Mouse (Mus musculus): ENCODE measurements around the gene Brsk2. TPM values are rescaled to one million over a fixed set of nuclear protein-coding genes. Genes with fewer than 3 reads are reported as not detected.
A peak's percentile ranks its signal among the peaks of the same experiment; 100 is the strongest.

Gene Brsk2
- polyA plus RNA-seq, 1 experiment from 2014 or later: 0.22 TPM

DNA sequence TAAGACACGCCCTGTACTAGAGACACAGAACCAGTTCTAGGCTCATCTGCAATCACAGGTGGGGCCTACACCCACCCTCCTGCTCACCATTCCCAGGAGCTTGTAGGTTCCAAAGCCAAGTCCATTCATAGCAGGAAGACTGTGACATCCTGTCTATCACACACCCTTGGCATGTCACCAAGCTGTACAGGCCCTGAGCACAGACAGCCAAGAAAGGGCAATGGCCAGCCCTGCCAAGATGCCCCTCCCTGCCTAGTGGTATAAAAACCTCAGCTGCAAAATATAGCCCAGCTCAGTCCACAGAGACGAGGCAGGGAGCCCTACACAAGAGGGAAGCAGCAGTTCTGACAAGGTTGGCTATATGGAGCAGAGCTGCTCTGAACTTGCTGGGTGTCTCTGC, 84.6 kb downstream of the Brsk2 start:
- H3K4me1 ChIP-seq (replicated peaks): peaks cover 19% of the 10 kb centered on the region; the same call in 1 of the 2 replicates
- H3K9me3 ChIP-seq (replicated peaks): no peaks in the 10 kb centered on the region
- WGBS (ENCODE audit: insufficient replicate concordance): 63% methylated on average over 2 of the region's 2 CpGs
- H3K9ac ChIP-seq: no peak overlapping the region
- no peak overlapping the region for H3K4me3 ChIP-seq (replicated peaks)
- H3K27me3 ChIP-seq: no peaks in the 10 kb centered on the region
- H3K36me3 ChIP-seq (replicated peaks): no peaks in the 10 kb centered on the region
- no peak overlapping the region for H3K4me2 ChIP-seq
- ATAC-seq (ENCODE audit: insufficient read depth): no peak
- H3K27ac ChIP-seq (replicated peaks): no peak overlapping the region

DNA sequence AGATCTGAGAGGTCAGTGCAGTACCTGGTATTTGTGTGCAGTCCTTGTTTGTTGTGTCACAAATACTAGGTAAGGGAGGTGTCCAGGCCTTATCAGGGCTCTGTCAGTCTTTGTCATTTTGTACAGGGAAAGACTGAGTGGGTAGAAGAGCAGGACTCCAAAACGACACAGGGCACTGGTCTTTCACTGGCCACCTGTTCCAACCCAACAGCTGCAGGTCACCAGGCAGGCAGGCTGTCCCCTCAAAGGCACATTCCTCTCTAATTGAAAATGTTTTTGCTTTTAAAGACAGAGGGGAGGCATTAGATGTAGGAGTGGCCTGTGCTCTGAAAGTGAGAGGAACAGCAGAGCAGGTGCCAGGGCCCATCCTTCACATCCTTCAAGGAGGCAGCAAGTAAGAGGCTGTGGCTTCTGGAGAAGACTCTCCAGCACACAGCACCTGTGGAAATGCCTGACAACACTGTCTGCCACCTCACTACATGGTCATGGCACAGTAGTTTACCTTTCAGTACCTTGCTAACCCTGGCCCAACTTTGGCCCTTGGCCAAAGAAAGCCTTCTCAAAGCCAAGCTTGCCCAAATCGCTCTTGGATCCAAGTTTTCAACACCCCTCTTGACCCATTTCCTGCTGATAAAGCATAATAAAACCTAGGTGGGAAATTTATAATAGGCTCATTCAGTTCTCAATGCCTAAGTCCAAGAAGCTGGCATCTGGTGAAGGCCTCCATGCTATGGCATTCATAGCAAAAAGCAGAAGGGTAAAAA, 85.7 kb downstream of the Brsk2 start:
- no peak overlapping the region for H3K27ac ChIP-seq (replicated peaks)
- WGBS (ENCODE audit: insufficient replicate concordance): 59% methylated on average over 2 of the region's 2 CpGs
- no peak overlapping the region for H3K4me2 ChIP-seq
- H3K9me3 ChIP-seq (replicated peaks): no peaks in the 10 kb centered on the region
- H3K27me3 ChIP-seq: no peaks in the 10 kb centered on the region
- H3K4me3 ChIP-seq (replicated peaks): no peak overlapping the region
- H3K9ac ChIP-seq: no peak overlapping the region
- no peaks in the 10 kb centered on the region for H3K36me3 ChIP-seq (replicated peaks)
- ATAC-seq (ENCODE audit: insufficient read depth): no peak
- peaks cover 19% of the 10 kb centered on the region for H3K4me1 ChIP-seq (replicated peaks)

DNA sequence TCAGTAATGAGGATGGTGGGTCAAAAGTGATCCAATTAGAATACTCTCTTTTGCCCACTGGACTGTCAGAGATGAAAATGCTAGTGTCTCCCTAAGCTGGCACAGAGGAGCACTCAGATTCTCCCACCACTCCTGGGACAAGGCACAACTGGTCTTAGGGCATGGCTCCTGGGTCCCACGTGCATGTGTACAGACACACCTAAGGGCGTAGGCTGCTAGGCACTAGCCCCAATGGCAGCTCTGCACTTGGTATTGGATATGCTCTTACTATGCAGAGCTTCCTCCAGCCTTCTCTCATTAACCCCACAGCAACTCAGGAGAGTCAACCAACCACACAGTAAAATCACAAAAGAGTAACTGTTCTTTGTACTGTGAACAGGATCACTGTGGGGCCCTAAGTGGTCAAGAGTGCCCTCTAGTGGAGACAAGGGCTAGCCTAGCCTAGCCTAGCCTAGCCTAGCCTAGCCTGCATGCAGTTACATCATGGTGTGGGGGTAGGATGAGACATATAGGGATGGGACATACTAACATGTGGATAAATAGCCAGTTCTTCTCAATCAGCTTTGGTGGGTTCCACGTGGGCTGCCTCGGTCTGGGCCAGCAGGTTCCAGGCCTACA, 88.1 kb downstream of the Brsk2 start:
- Histone ChIP-seq H3K4me3 (replicated peaks) (no peak overlapping the region), H3K36me3 (replicated peaks) (0 out of 2 replicates have a peak, but pooled peaks cover 3% of the 10 kb centered on the region), H3K27me3 (no peaks in the 10 kb centered on the region), H3K4me2 (no peak overlapping the region), H3K9me3 (replicated peaks) (no peaks in the 10 kb centered on the region), H3K9ac (no peak overlapping the region), H3K4me1 (replicated peaks) (peaks cover 23% of the 10 kb centered on the region), H3K27ac (replicated peaks) (no peak overlapping the region)
- peak; percentile 63 for ATAC-seq (ENCODE audit: insufficient read depth)
- WGBS (ENCODE audit: insufficient replicate concordance): 65% methylated on average over 4 of the region's 4 CpGs

DNA sequence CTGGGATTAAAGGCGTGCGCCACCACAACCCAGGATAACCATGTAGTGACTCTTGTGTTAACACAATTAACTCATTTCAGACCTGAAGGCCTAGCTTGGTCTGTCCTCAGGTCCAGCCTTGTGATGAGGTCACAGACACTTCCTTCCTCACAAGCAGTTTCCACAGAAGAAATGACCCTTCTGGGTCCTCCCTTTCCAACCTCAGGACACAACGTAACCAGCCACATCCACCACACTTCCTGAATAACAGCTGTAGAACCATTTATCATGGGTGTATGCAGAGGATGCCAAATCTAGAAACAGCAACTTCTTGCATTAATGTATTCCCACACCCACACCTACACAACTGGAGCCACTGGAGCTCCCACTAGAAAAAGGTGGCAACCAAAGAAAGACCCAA, 91.2 kb downstream of the Brsk2 start:
- Histone ChIP-seq H3K27me3 (no peaks in the 10 kb centered on the region), H3K27ac (replicated peaks) (no peak overlapping the region), H3K4me1 (replicated peaks) (peaks cover 10% of the 10 kb centered on the region), H3K4me3 (replicated peaks) (no peak overlapping the region), H3K36me3 (replicated peaks) (0 out of 2 replicates have a peak, but pooled peaks cover 6% of the 10 kb centered on the region), H3K9ac (no peak overlapping the region), H3K4me2 (no peak overlapping the region), H3K9me3 (replicated peaks) (no peaks in the 10 kb centered on the region)
- no peak for ATAC-seq (ENCODE audit: insufficient read depth)
- WGBS (ENCODE audit: insufficient replicate concordance): 69% methylated on average over 3 of the region's 3 CpGs

DNA sequence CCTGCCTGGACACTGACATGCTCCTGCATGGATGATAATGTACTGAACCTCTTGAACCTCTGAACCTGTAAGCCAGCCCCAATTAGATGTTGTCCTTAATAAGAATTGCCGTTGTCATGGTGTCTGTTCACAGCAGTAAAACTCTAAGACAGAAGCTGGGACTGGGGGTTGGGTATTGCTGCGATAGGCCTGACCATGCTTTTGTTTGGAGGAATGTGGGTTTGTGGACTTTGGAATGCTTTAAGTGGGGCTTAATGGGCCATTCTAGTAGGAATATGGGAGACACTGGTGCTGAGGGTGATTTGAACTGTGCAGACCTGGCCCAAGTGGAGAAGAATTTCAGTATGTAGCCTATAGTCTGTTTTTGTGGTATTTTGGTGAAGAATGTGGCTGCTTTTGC, 95.8 kb downstream of the Brsk2 start:
- WGBS (ENCODE audit: insufficient replicate concordance): 81% methylated on average over 2 of the region's 2 CpGs
- Histone ChIP-seq H3K36me3 (replicated peaks) (peaks cover 27% of the 10 kb centered on the region), H3K9me3 (replicated peaks) (no peaks in the 10 kb centered on the region), H3K4me2 (no peak overlapping the region), H3K9ac (no peak overlapping the region), H3K27ac (replicated peaks) (no peak overlapping the region), H3K27me3 (no peaks in the 10 kb centered on the region), H3K4me3 (replicated peaks) (no peak overlapping the region), H3K4me1 (replicated peaks) (peaks cover 11% of the 10 kb centered on the region)
- ATAC-seq (ENCODE audit: insufficient read depth): no peak

DNA sequence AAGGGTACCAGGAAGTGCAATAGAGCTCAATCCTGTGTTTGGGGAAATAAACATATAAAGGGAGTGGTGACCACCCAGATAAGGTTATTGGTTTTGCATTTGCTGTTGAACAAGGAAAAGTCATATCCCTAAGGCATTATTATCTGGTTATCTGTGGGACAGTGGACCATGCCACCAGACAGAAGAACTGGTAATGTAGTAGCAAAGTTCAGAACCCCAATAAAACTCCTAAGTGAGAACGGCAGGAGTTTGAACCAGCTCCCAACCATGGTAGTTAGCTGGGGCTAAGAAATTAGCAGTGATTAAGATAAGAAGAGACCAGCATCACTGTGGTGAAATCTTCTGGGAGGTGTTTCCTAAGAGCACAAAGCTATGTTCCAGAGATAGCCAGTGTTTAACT, 96.4 kb downstream of the Brsk2 start:
- Histone ChIP-seq H3K27me3 (no peaks in the 10 kb centered on the region), H3K4me1 (replicated peaks) (peaks cover 11% of the 10 kb centered on the region), H3K4me3 (replicated peaks) (no peak overlapping the region), H3K9me3 (replicated peaks) (no peaks in the 10 kb centered on the region), H3K9ac (no peak overlapping the region), H3K27ac (replicated peaks) (no peak overlapping the region), H3K36me3 (replicated peaks) (peaks cover 27% of the 10 kb centered on the region), H3K4me2 (no peak overlapping the region)
- WGBS (ENCODE audit: insufficient replicate concordance): 50% methylated on average over 1 of the region's 1 CpGs
- no peak for ATAC-seq (ENCODE audit: insufficient read depth)

DNA sequence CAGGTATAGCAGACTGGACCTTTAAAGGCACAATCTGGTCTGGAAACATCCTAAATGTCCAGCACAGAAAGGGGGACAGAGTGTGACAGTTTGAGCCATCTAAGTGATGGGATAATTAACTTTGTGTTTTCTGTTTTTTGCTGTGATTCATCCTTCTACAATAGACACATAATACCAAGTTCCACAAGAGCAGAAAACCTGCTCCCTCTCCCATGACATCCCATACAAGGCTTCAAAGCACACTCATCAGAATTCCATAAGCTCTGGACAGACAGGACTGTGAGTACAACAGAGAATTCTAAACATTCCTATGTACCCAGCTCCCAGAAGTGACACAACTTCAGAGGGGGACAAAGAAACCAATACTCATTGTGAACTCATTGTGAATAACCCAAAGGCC, 101.0 kb downstream of the Brsk2 start:
- H3K4me2 ChIP-seq: no peak overlapping the region
- no peak overlapping the region for H3K9ac ChIP-seq
- peaks cover 7% of the 10 kb centered on the region; the same call in 1 of the 2 replicates for H3K4me1 ChIP-seq (replicated peaks)
- no peak overlapping the region for H3K27ac ChIP-seq (replicated peaks)
- H3K9me3 ChIP-seq (replicated peaks): no peaks in the 10 kb centered on the region
- ATAC-seq (ENCODE audit: insufficient read depth): no peak
- no peak overlapping the region for H3K4me3 ChIP-seq (replicated peaks)
- H3K27me3 ChIP-seq: no peaks in the 10 kb centered on the region
- H3K36me3 ChIP-seq (replicated peaks): peaks cover 57% of the 10 kb centered on the region

Small RNA genes within 50 kb of the gene (microRNA-seq; reads per million reads assigned to microRNA genes)
- not detected for gene Mir3104

Other genes starting within 250 kb of the Brsk2 start
- not detected in 2 replicates for gene Muc5ac, start 160.8 kb upstream of the Brsk2 start, polyA plus RNA-seq (2015; fragmentation: Nextera tagmentation; extraction: Ambion mirVana)
- 0.01 TPM in 2 replicates for gene Muc5b, start 110.7 kb upstream of the Brsk2 start, polyA plus RNA-seq (2015; fragmentation: Nextera tagmentation; extraction: Ambion mirVana)
- gene Tollip, start 31.2 kb upstream of the Brsk2 start, polyA plus RNA-seq (2015; fragmentation: Nextera tagmentation; extraction: Ambion mirVana): 23.1 and 25.6 TPM in 2 replicates
- 66.1 and 70.2 TPM in 2 replicates for gene Mob2, start 111.3 kb downstream of the Brsk2 start, polyA plus RNA-seq (2015; fragmentation: Nextera tagmentation; extraction: Ambion mirVana)
- 4.3 and 4.4 TPM in 2 replicates for gene Dusp8, start 146.1 kb downstream of the Brsk2 start, polyA plus RNA-seq (2015; fragmentation: Nextera tagmentation; extraction: Ambion mirVana)
- not detected in 2 replicates for gene Gm45618, start 171.0 kb downstream of the Brsk2 start, polyA plus RNA-seq (2015; fragmentation: Nextera tagmentation; extraction: Ambion mirVana)
- gene Gm39115, start 186.3 kb downstream of the Brsk2 start, polyA plus RNA-seq (2015; fragmentation: Nextera tagmentation; extraction: Ambion mirVana): not detected in 2 replicates
- gene Gm45337, start 194.9 kb downstream of the Brsk2 start, polyA plus RNA-seq (2015; fragmentation: Nextera tagmentation; extraction: Ambion mirVana): not detected in 2 replicates
- gene Gm29735, start 207.4 kb downstream of the Brsk2 start, polyA plus RNA-seq (2015; fragmentation: Nextera tagmentation; extraction: Ambion mirVana): not detected in 2 replicates
- not detected in 2 replicates for gene Gm4553, start 216.0 kb downstream of the Brsk2 start, polyA plus RNA-seq (2015; fragmentation: Nextera tagmentation; extraction: Ambion mirVana)
- not detected in 2 replicates for gene Krtap5-2, start 226.3 kb downstream of the Brsk2 start, polyA plus RNA-seq (2015; fragmentation: Nextera tagmentation; extraction: Ambion mirVana)
- gene Gm10153, start 240.6 kb downstream of the Brsk2 start, polyA plus RNA-seq (2015; fragmentation: Nextera tagmentation; extraction: Ambion mirVana): not detected in 2 replicates